Mouse (Mus musculus): ENCODE results near the gene Ssu72. TPM values are rescaled to one million over a fixed set of nuclear protein-coding genes. Genes with fewer than 3 reads are reported as not detected.

Gene Ssu72
- polyA plus RNA-seq, 1 experiment from 2014 or later, result 178 TPM

DNA sequence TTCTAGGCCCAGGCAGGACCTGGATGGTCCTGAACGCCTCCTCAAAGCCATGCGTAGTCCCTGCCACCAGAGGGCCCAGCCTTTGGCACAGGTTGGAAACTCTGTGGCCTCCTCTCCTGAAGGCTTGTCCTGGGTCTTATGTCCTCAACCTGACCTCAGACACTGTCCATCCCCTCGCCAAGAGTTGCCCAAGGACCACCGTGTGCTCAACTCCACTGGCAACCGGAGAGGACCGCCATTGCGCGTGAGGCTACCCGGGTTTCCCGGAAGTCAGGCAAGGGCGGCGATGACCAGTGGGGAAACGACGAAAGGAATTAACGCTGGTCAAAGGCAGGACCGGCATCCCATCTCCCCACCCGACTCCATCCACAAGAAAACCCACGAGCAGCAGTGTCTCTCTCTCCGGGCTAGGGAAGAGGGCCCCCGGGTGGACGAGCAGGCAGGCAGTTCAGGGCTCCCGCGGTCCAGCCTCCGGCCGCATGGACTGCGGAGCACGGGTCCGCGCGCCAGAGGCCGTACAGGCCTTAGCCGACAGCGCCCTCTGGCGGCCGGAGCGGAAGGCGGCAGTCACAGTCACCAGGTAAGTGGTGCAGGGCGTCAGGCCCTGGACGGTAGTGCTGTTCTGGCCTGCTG is 65.4 kb downstream of the Ssu72 start:
- 0 out of 2 replicates have a peak, but pooled peaks cover 4% of the 10 kb centered on the region for H3K27me3 ChIP-seq (replicated peaks; ENCODE audit: insufficient read depth, low read length)
- ATAC-seq (peak; percentile 92), DNase-seq (ENCODE audit: low spot score) (peak; percentile 93)
- TF ChIP-seq CTCF (IDR thresholded peaks at IDR 0.05), result peak; percentile 99
- TF ChIP-seq EP300 (IDR thresholded peaks at IDR 0.05), result no peak
- H3K4me3 ChIP-seq (ENCODE audit: low read depth, low read length), result peak overlapping the region; percentile 53
- H3K27ac ChIP-seq (ENCODE audit: low read length), result peak overlapping the region; percentile 63
- H3K4me1 ChIP-seq (ENCODE audit: insufficient read depth, low read depth, low read length), result peaks cover 8% of the 10 kb centered on the region; the same call in 1 of the 2 replicates
- WGBS, result under 1% methylated on average over 32 of the region's 39 CpGs
- peak overlapping the region; percentile 51 for H3K9ac ChIP-seq (replicated peaks; ENCODE audit: low read depth)
- H3K36me3 ChIP-seq (ENCODE audit: insufficient read depth, low read length), result no peaks in the 10 kb centered on the region
- H3K9me3 ChIP-seq (ENCODE audit: low read length), result no peaks in the 10 kb centered on the region
- peak overlapping the region; percentile 85 for H3K4me2 ChIP-seq (replicated peaks; ENCODE audit: low read depth, low read length)

DNA sequence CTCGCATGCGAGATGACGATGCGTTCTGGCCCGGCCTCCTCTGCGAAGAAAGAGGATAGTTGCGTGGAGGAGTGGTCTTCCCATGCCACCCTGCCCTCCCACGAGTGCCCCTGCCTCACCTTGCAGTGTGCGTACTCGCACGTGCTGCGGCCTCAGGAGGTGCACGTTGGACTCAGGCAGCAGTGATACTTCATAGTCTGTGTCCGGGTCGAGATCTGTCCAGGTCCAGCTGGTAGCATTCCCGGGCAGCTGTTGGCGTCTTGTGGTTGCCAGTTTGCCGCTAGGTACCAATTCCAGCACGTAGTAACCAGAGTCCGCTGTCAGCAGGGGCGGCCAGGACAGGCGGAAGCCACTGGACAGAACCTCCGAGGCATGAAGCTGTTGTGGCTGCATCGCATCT is 66.0 kb downstream of the Ssu72 start:
- Histone ChIP-seq H3K4me2 (replicated peaks; ENCODE audit: low read depth, low read length) (peak overlapping the region; percentile 85), H3K9me3 (ENCODE audit: low read length) (no peaks in the 10 kb centered on the region), H3K27me3 (replicated peaks; ENCODE audit: insufficient read depth, low read length) (0 out of 2 replicates have a peak, but pooled peaks cover 4% of the 10 kb centered on the region), H3K4me3 (ENCODE audit: low read depth, low read length) (peak overlapping the region; percentile 53; the same call in 1 of the 2 replicates), H3K9ac (replicated peaks; ENCODE audit: low read depth) (peak overlapping the region; percentile 51; the same call in 1 of the 2 replicates), H3K4me1 (ENCODE audit: insufficient read depth, low read depth, low read length) (peaks cover 14% of the 10 kb centered on the region), H3K36me3 (ENCODE audit: insufficient read depth, low read length) (no peaks in the 10 kb centered on the region), H3K27ac (ENCODE audit: low read length) (no peak overlapping the region)
- no peak for DNase-seq (ENCODE audit: low spot score)
- 45% methylated on average over 18 of the region's 24 CpGs for WGBS
- no peak for TF ChIP-seq CTCF (IDR thresholded peaks at IDR 0.05)
- TF ChIP-seq EP300 (IDR thresholded peaks at IDR 0.05), result no peak
- no peak for ATAC-seq

DNA sequence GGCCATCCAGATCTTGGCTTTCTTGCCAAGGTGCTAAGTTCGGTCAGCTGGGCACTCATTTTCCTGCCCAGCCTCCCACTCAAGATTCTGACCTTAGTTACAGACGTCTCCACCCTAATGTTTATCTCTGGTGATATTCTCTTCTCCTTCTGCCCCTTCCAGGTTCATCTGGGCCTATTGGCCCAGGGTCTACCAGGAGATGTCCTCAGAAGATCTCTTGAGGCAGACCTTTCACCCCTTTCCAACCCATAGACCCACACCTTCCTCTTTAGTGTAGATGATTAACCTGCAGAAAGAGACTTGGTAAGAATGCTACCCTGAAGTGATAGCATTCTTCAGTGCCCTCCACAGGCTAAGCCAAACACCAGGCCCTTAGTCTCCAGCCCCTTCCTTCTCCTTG is 67.1 kb downstream of the Ssu72 start:
- H3K27me3 ChIP-seq (replicated peaks; ENCODE audit: insufficient read depth, low read length), result 0 out of 2 replicates have a peak, but pooled peaks cover 4% of the 10 kb centered on the region
- H3K27ac ChIP-seq (ENCODE audit: low read length), result no peak overlapping the region
- H3K4me2 ChIP-seq (replicated peaks; ENCODE audit: low read depth, low read length), result no peak overlapping the region
- no peak for ATAC-seq
- H3K9ac ChIP-seq (replicated peaks; ENCODE audit: low read depth), result no peak overlapping the region
- no peaks in the 10 kb centered on the region for H3K36me3 ChIP-seq (ENCODE audit: insufficient read depth, low read length)
- peak; percentile 58 for DNase-seq (ENCODE audit: low spot score)
- TF ChIP-seq EP300 (IDR thresholded peaks at IDR 0.05), result no peak
- TF ChIP-seq CTCF (IDR thresholded peaks at IDR 0.05), result no peak
- H3K9me3 ChIP-seq (ENCODE audit: low read length), result no peaks in the 10 kb centered on the region
- no peak overlapping the region for H3K4me3 ChIP-seq (ENCODE audit: low read depth, low read length)
- peaks cover 14% of the 10 kb centered on the region for H3K4me1 ChIP-seq (ENCODE audit: insufficient read depth, low read depth, low read length)
- WGBS, result 52% methylated on average over 2 of the region's 2 CpGs

DNA sequence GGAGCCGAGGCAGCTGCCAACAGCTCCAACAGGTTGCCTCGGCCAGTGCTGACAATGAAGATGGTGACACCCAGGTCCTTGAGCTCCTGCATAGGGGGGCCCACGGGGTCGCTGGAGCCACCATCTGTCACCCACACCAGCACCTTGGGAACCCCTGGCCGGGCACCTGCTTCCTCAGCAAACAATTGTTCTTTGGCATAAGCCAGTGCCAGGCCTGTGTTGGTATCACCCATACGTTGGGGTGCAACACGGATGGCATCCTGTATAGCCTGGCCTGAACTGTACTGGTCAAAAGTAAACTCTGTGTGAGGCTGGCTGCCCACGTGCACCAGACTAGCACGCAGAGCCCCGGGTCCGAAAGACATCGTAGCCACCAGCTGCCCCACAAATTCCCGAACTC is 68.2 kb downstream of the Ssu72 start:
- no peak overlapping the region for H3K9ac ChIP-seq (replicated peaks; ENCODE audit: low read depth)
- no peak overlapping the region for H3K27ac ChIP-seq (ENCODE audit: low read length)
- H3K4me1 ChIP-seq (ENCODE audit: insufficient read depth, low read depth, low read length), result peaks cover 17% of the 10 kb centered on the region
- WGBS, result 78% methylated on average over 12 of the region's 13 CpGs
- H3K27me3 ChIP-seq (replicated peaks; ENCODE audit: insufficient read depth, low read length), result 0 out of 2 replicates have a peak, but pooled peaks cover 4% of the 10 kb centered on the region
- no peaks in the 10 kb centered on the region for H3K36me3 ChIP-seq (ENCODE audit: insufficient read depth, low read length)
- H3K4me3 ChIP-seq (ENCODE audit: low read depth, low read length), result no peak overlapping the region
- TF ChIP-seq EP300 (IDR thresholded peaks at IDR 0.05), result no peak
- TF ChIP-seq CTCF (IDR thresholded peaks at IDR 0.05), result no peak
- no peak overlapping the region for H3K4me2 ChIP-seq (replicated peaks; ENCODE audit: low read depth, low read length)
- no peaks in the 10 kb centered on the region for H3K9me3 ChIP-seq (ENCODE audit: low read length)
- DNase-seq (ENCODE audit: low spot score) (no peak), ATAC-seq (no peak)

DNA sequence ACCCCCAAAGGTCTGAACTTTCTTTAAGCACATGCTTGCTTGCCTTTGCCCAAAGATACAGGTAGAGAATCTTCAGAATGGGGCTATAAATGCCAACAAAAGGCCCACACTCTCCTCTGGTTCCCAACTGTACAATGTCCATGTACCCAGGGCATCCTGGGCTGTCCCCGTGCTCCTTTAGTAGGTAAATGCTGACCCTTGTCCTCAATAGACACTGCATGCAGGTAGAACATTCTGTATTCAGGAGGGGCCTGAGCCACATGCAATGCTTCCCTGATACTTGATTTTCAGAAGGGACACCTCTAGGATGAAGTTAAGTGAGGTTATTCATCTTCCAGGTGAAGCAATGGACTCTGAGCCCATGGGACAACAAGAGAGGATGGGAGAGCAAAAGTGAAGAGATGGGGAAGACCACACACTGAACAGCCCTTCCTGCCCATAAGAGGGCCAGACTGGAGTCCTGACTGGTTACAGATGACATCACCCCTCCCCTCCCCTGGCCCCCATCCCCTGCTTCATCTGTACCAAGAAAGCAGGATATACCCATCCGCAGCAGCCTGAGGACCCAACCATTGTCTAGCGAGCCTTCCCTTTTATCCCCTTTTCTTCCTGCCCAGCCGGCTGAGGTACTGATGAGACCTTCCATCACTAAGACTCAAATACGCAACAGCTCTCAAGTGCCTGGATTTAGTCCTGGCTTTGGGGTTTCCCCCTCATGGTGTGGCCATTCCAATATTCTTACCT is 68.9 kb downstream of the Ssu72 start:
- WGBS, result 41% methylated on average over 5 of the region's 5 CpGs
- DNase-seq (ENCODE audit: low spot score) (no peak), ATAC-seq (no peak)
- no peak overlapping the region for H3K27ac ChIP-seq (ENCODE audit: low read length)
- H3K4me3 ChIP-seq (ENCODE audit: low read depth, low read length), result no peak overlapping the region
- no peak overlapping the region for H3K9ac ChIP-seq (replicated peaks; ENCODE audit: low read depth)
- peak overlapping the region; percentile 63 for H3K4me2 ChIP-seq (replicated peaks; ENCODE audit: low read depth, low read length)
- H3K36me3 ChIP-seq (ENCODE audit: insufficient read depth, low read length), result no peaks in the 10 kb centered on the region
- H3K4me1 ChIP-seq (ENCODE audit: insufficient read depth, low read depth, low read length), result peaks cover 18% of the 10 kb centered on the region
- no peaks in the 10 kb centered on the region for H3K9me3 ChIP-seq (ENCODE audit: low read length)
- no peak for TF ChIP-seq CTCF (IDR thresholded peaks at IDR 0.05)
- no peak for TF ChIP-seq EP300 (IDR thresholded peaks at IDR 0.05)
- 0 out of 2 replicates have a peak, but pooled peaks cover 4% of the 10 kb centered on the region for H3K27me3 ChIP-seq (replicated peaks; ENCODE audit: insufficient read depth, low read length)

DNA sequence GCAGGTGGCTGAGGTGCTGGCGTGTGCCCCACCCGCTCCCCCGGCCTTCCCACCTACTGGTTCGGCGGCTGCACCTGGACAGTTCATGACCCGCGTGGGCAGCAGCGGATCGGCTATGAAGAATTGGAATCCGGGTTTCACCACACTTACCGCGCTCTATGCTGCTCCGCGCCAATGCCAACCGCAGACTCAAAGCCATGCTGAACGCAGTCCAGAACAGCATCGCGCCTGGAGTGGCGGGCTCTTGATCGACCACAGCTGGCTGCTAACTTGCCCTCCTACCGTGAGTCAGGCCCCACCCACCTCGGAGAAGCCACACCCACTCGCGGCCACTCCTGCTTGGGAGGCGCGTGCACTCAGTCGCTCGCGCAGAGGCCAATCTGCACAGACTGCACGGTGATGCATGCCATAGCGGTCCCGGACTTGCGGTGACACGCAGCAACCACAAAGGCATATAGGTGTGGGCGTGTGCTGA is 69.7 kb downstream of the Ssu72 start, which contains the start of gene Vwa1:
Gene Vwa1, minus strand, starts transcription at position 419 of the 475 bp plus-strand sequence.
- Histone ChIP-seq H3K4me2 (replicated peaks; ENCODE audit: low read depth, low read length) (peak within 1 kb of the TSS; percentile 63), H3K27ac (ENCODE audit: low read length) (no peak within 1 kb of the TSS), H3K4me3 (ENCODE audit: low read depth, low read length) (peak within 1 kb of the TSS; percentile 26), H3K36me3 (ENCODE audit: insufficient read depth, low read length) (no peaks in the 10 kb centered on the region), H3K9me3 (ENCODE audit: low read length) (no peaks in the 10 kb centered on the region), H3K27me3 (replicated peaks; ENCODE audit: insufficient read depth, low read length) (0 out of 2 replicates have a peak, but pooled peaks cover 4% of the 10 kb centered on the region), H3K4me1 (ENCODE audit: insufficient read depth, low read depth, low read length) (peaks cover 18% of the 10 kb centered on the region), H3K9ac (replicated peaks; ENCODE audit: low read depth) (no peak within 1 kb of the TSS)
- DNase-seq (ENCODE audit: low spot score) (peak; percentile 92), ATAC-seq (peak; percentile 68)
- WGBS, result under 1% methylated on average over 35 of the region's 35 CpGs
- TF ChIP-seq EP300 (IDR thresholded peaks at IDR 0.05), result no peak
